Mouse (Mus musculus) heart, postnatal 0 days (tissue): Measurements from ENCODE around the gene Yap1. TPM values are rescaled to one million over a fixed set of nuclear protein-coding genes. Genes with fewer than 3 reads are reported as not detected.

Source experiments
- ATAC-seq: fragments of 200-750 bp; cut with Nextera tagmentation; 2 replicates; pipeline ENCODE4 v1.8.0; 2017; ENCODE audit warnings: low read depth, moderate number of reproducible peaks, moderate library complexity; ENCODE audit not compliant: insufficient read depth
- DNase-seq: peaks from one replicate; pipeline ENCODE4 v3.0.0-alpha.2; 2016; ENCODE audit warnings: low spot score
- H3K27ac ChIP-seq: fragments of 300-500 bp; sonication (generic); 2 replicates; pipeline ENCODE4 v1.5.1; 2014; ENCODE audit warnings: low read depth, mild to moderate bottlenecking
- H3K27me3 ChIP-seq: fragments of 300-500 bp; sonication (generic); 2 replicates; pipeline ENCODE4 v1.6.1; 2014; ENCODE audit warnings: low read length, mixed read lengths; ENCODE audit not compliant: control insufficient read depth, insufficient read depth
- H3K36me3 ChIP-seq: fragments of 300-500 bp; sonication (generic); replicated peaks from 2 replicates; pipeline ENCODE4 v1.6.1; 2014; ENCODE audit warnings: low read length, mixed read lengths; ENCODE audit not compliant: control insufficient read depth, insufficient read depth
- H3K4me1 ChIP-seq: fragments of 300-500 bp; sonication (generic); 2 replicates; pipeline ENCODE4 v1.6.1; 2014; ENCODE audit warnings: antibody characterized with exemption; ENCODE audit not compliant: control insufficient read depth, insufficient read depth
- H3K4me2 ChIP-seq: fragments of 300-500 bp; sonication (generic); 2 replicates; pipeline ENCODE4 v1.6.1; 2014; ENCODE audit warnings: low read depth, mild to moderate bottlenecking, low read length, moderate library complexity
- H3K4me3 ChIP-seq: fragments of 300-500 bp; sonication (generic); 2 replicates; pipeline ENCODE4 v1.5.1; 2014; ENCODE audit warnings: low read depth, low read length
- H3K9ac ChIP-seq: fragments of 300-500 bp; sonication (generic); replicated peaks from 2 replicates; pipeline ENCODE4 v1.6.1; 2014; ENCODE audit warnings: low read depth, low read length, mixed read lengths
- H3K9me3 ChIP-seq: fragments of 300-500 bp; sonication (generic); replicated peaks from 2 replicates; pipeline ENCODE4 v1.6.1; 2016; ENCODE audit warnings: low read length; ENCODE audit not compliant: control insufficient read depth
- CTCF ChIP-seq: IDR thresholded peaks from 2 replicates; pipeline ENCODE4 v1.5.1; 2016; ENCODE audit warnings: antibody characterized with exemption, control low read depth, low read depth
- EP300 ChIP-seq: IDR thresholded peaks from 2 replicates; pipeline ENCODE4 v1.6.1; 2016; ENCODE audit warnings: antibody characterized with exemption, low read depth
- WGBS: fragments of 180-500 bp; shearing (Covaris S2); extraction: QIAGEN DNeasy Blood & Tissue Kit; methylation state at CpG from one replicate; pipeline ENCODE4 v1.1.7; 2014; 5-methylcytosine and 5-hydroxymethylcytosine counted together
- polyA plus RNA-seq: library from polyadenylated mRNA; unstranded; fragments of >200 nt; fragmentation: Nextera tagmentation; extraction: Ambion mirVana; gene quantifications from 2 replicates; pipeline ENCODE4 v1.2.1, GENCODE M21; 2015
- total RNA-seq: library from RNA; depleted of rRNA; stranded (reverse); fragments of >200 nt; gene quantifications from 2 replicates; pipeline ENCODE4 v1.2.3, GENCODE M21; 2014; ENCODE audit warnings: low replicate concordance; rRNA removed

Gene Yap1
- total RNA-seq (50.6 and 64.9 TPM in 2 replicates), polyA plus RNA-seq (12.8 and 12.9 TPM in 2 replicates)

DNA sequence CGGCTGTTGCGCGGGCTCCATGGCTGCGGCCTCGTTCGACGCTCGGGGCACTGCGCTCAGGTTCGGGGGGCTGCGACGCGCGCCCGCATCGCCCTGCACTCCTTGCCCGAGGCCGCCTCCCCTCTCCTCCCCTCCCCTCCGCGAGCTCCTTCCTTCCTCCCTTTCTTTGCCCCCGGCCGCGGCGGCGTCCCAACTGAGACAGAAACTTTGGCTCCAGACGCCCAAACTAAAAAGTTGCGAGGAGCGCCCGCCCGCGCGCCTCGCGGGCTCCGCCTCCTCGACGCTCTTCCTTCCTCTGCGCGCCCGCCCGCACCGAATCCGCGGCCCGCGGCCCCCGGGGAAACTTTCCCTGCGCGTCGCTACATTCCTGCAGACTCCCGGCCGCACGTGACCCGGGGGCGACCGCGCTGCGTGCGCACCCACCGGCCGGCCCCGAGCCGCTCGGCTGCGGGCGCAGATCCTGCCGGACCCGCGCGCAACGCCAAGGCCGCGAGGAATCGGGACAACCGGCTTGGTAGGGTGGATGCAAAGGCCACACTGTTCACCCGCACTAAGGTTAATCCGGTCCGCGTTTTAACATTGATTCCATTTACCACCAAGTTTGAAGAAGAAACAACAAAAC is at the start of gene Yap1:
TSS of gene Yap1 (minus strand) at position 227 of the 622 bp plus-strand sequence.
- peaks cover 3% of the 10 kb centered on the region; the same call in 1 of the 2 replicates for H3K4me1 ChIP-seq
- H3K27ac ChIP-seq = peak within 1 kb of the TSS; percentile 97
- peaks cover 12% of the 10 kb centered on the region for H3K36me3 ChIP-seq
- no peaks in the 10 kb centered on the region for H3K9me3 ChIP-seq
- H3K4me2 ChIP-seq = peak within 1 kb of the TSS; percentile 76
- no peak for TF ChIP-seq CTCF
- peak; percentile 68; the same call in 1 of the 2 replicates for TF ChIP-seq EP300
- H3K4me3 ChIP-seq = peak within 1 kb of the TSS; percentile 82
- H3K9ac ChIP-seq = peak within 1 kb of the TSS; percentile 96
- DNase-seq (peak; percentile 91), ATAC-seq (peak; percentile 90)
- no peaks in the 10 kb centered on the region for H3K27me3 ChIP-seq
- under 1% methylated on average over 57 of the region's 79 CpGs for WGBS

DNA sequence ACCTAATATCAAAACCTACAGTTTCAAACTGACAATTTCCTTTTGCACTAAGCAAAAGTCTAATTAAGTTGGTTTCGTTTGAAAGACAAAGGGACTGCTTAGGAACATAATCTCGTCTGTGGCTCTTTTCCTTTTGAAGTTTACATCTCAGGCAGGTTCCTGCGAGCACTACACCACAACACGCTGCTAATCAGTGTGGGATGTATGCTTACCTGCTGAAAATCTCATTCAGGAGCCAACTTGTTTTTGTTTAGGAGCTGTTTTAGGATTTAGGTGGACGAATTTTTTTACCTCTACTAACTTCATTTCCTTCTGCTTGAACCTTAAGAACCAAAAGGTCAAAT is 38.6 kb upstream of the Yap1 start:
- WGBS = 12% methylated on average over 5 of the region's 5 CpGs
- TF ChIP-seq EP300 (no peak), CTCF (no peak)
- H3K27me3 ChIP-seq = no peaks in the 10 kb centered on the region
- no peak for DNase-seq
- H3K9me3 ChIP-seq = no peaks in the 10 kb centered on the region
- peak overlapping the region; percentile 52 for H3K9ac ChIP-seq
- H3K4me1 ChIP-seq = no peaks in the 10 kb centered on the region
- no peaks in the 10 kb centered on the region for H3K36me3 ChIP-seq
- peak overlapping the region; percentile 78 for H3K4me2 ChIP-seq
- peak overlapping the region; percentile 79 for H3K27ac ChIP-seq
- ATAC-seq = no peak
- peak overlapping the region; percentile 81 for H3K4me3 ChIP-seq

DNA sequence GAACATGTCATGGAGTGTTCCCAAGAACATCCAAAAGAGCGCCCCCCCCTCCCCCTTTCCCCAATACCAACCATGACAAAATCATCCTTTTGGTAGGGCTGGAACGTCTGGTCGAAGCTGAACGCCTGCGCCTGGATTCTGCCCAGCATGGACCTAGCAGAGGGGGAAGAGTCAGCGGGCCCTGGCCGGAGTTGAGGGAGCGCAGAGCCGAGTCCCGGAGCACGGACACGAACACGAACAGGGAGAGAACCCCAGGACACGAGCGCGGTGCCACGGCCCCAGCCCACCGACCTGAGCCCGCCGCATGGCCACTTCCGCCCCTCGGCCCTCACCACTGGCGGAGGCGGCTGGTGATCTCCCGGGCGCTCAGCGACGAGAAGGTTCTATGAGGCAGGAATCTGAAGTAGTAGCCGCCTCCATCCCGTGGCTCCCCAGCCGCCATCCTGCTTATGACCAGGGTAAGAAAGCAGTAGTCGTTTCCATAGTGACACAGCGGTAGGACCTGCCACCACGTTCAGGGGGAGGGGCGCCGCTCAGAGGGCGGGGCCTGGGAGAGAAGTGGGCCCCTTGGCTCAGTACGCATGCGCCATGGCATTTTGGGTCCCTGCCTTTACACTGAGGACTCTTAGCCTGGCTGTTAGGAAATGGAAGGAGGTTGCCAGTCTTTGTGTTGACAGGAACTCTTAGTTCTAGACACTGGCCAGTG is 38.1 kb upstream of the Yap1 start, which contains the start of gene Cfap300:
TSS of gene Cfap300 (minus strand) at position 486 of the 706 bp plus-strand sequence.
- DNase-seq (peak; percentile 96), ATAC-seq (peak; percentile 99)
- H3K27me3 ChIP-seq = no peaks in the 10 kb centered on the region
- TF ChIP-seq EP300 (no peak), CTCF (no peak)
- H3K9ac ChIP-seq = peak within 1 kb of the TSS; percentile 52
- H3K4me3 ChIP-seq = peak within 1 kb of the TSS; percentile 81
- H3K4me2 ChIP-seq = peak within 1 kb of the TSS; percentile 78
- peak within 1 kb of the TSS; percentile 79 for H3K27ac ChIP-seq
- no peaks in the 10 kb centered on the region for H3K36me3 ChIP-seq
- WGBS = under 1% methylated on average over 37 of the region's 39 CpGs
- no peaks in the 10 kb centered on the region for H3K4me1 ChIP-seq
- H3K9me3 ChIP-seq = no peaks in the 10 kb centered on the region

DNA sequence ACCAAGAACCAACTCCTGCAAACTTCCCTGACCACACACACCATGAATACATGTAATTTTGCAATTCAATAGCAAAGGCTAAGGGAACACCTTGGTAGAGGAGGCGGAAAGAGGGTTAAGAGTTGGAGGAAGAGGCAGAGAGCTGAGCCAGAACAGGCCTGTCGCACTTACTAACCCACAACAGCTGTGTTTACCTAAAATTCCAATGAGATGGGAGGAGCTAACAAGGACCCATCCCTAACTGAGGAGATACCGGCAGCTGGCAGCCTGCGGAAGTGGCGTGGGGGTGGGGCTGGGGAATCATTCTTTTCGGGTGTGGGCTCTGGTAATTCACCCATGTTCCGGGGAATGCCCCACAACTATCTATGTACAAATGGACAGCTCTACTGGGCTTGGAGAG is 31.1 kb upstream of the Yap1 start:
- WGBS = 22% methylated on average over 7 of the region's 7 CpGs
- ATAC-seq = no peak

DNA sequence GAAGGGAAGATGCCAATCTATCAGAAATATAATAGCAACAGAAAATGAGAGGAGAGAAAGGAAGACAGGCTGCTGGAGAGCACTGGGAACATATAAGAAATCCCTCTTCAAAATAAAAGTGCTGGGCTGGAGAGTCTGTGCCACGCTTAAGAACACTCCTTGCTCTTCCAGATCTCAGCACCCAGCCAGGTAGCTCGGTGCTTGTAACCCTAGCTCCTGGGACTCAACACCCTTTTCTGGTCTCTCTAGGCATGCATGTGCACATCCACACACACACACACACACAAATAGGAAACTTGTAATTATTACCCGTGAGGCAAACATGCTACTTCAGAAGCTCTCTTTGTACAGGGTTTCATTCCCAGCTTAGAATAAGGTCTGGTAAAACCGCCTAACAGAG is 30.7 kb upstream of the Yap1 start:
- H3K9me3 ChIP-seq = no peaks in the 10 kb centered on the region
- 52% methylated on average over 4 of the region's 4 CpGs for WGBS
- H3K9ac ChIP-seq = no peak overlapping the region
- DNase-seq (no peak), ATAC-seq (no peak)
- H3K27me3 ChIP-seq = no peaks in the 10 kb centered on the region
- no peaks in the 10 kb centered on the region for H3K4me1 ChIP-seq
- H3K27ac ChIP-seq = no peak overlapping the region
- no peak overlapping the region for H3K4me3 ChIP-seq
- H3K36me3 ChIP-seq = no peaks in the 10 kb centered on the region
- TF ChIP-seq CTCF (no peak), EP300 (no peak)
- no peak overlapping the region for H3K4me2 ChIP-seq

More for the DNA sequence above, 31.1 kb upstream of the Yap1 start:
- H3K27ac ChIP-seq = no peak overlapping the region
- no peak overlapping the region for H3K4me3 ChIP-seq
- no peak for DNase-seq
- no peaks in the 10 kb centered on the region for H3K4me1 ChIP-seq
- H3K4me2 ChIP-seq = no peak overlapping the region
- H3K9ac ChIP-seq = no peak overlapping the region
- H3K9me3 ChIP-seq = no peaks in the 10 kb centered on the region
- no peak for TF ChIP-seq EP300
- no peak for TF ChIP-seq CTCF
- H3K36me3 ChIP-seq = no peaks in the 10 kb centered on the region
- H3K27me3 ChIP-seq = no peaks in the 10 kb centered on the region
